Comparison of ENCODE assay signal across 9 mouse cellular contexts in the genomic region with DNA sequence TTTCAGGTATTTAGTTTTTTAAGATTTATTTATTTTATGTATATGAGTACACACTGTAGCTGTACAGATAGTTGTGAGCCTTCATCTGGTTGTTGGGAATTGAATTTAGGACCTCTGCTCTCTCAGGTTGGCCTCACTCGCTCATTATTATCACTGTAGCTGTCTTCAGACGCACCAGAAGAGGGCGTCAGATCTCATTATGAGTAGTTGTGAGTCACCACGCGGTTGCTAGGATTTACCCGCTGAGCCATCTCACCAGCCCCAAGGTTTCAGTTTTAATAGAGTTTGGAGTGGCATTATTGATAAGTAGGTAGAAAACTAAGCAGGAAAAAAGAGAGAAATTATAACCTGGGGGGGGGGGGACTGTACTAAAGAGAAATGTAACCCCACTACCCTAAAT. TPM values are rescaled to one million over a fixed set of nuclear protein-coding genes. Genes with fewer than 3 reads are reported as not detected.
DNase-seq lines count a peak whose midpoint lies in the region; ATAC-seq and TF ChIP-seq lines count a peak whose summit lies in the region.
"Not testable (repeated sequence)": the region's sequence is repeated elsewhere in the genome, so short reads cannot be mapped to it uniquely, and the experiment has no call there.
"Had no signal": no experiment of that assay in that cellular context is flagged by ENCODE, and none has a peak within 500 bp of the region (broad histone marks: within the 10 kb centered on the region; RNA-seq: fewer than 3 reads in every experiment).

No protein-coding gene starts in this region.

- peak; percentile 4 to 16 for DNase-seq in B cell, adult 2 months
- peak; percentile 46 for DNase-seq in MN1 (ENCODE audit: low spot score)
- DNase-seq in adrenal gland, postnatal 14 days, result peak; percentile 48
- DNase-seq in cerebellum, adult 9-11 months, result peak; percentile 41
- peak; percentile 37 for DNase-seq in gastrocnemius, adult 18-20 months (ENCODE audit: low spot score)
- DNase-seq in kidney, postnatal 0 days (ENCODE audit: low spot score), result not testable (repeated sequence)
- peak; percentile 23 for DNase-seq in retina, postnatal 1 day

- not testable (repeated sequence) for ATAC-seq in kidney, postnatal 0 days (replicated peaks; ENCODE audit: low FRiP score, low read depth); liver, embryonic 15.5 days (ENCODE audit: insufficient read depth)

- H3K9me3 ChIP-seq in kidney, postnatal 0 days (replicated peaks; ENCODE audit: low read length); liver, embryonic 15.5 days (replicated peaks): not testable (repeated sequence)

- H3K4me1 ChIP-seq in kidney, postnatal 0 days (replicated peaks; ENCODE audit: insufficient read depth, low read length); liver, embryonic 15.5 days (replicated peaks): not testable (repeated sequence)

- not testable (repeated sequence) for H3K36me3 ChIP-seq in kidney, postnatal 0 days (ENCODE audit: insufficient read depth, low read length); liver, embryonic 15.5 days (replicated peaks)

- H3K27me3 ChIP-seq in kidney, postnatal 0 days (ENCODE audit: insufficient read depth, low read length); liver, embryonic 15.5 days: not testable (repeated sequence)

- H3K4me3 ChIP-seq in kidney, postnatal 0 days (replicated peaks; ENCODE audit: low read depth, low read length); liver, embryonic 15.5 days (replicated peaks): not testable (repeated sequence)

- not testable (repeated sequence) for H3K27ac ChIP-seq in kidney, postnatal 0 days; liver, embryonic 15.5 days (replicated peaks)

- peak overlapping the region; percentile 50; the same call in 1 of the 2 replicates for H3K4me2 ChIP-seq in kidney, postnatal 0 days (ENCODE audit: low read length)
- H3K4me2 ChIP-seq in liver, embryonic 15.5 days, result peak overlapping the region; percentile 48

- 33% methylated on average over 6 of the region's 6 CpGs for WGBS in kidney, postnatal 0 days
- WGBS in liver, embryonic 15.5 days (ENCODE audit: insufficient replicate concordance), result 32% methylated on average over 6 of the region's 6 CpGs

- peak; percentile 34; the same call in 1 of the 2 replicates for TF ChIP-seq CTCF in kidney, postnatal 0 days (IDR thresholded peaks at IDR 0.05; ENCODE audit: low read depth)

- not testable (repeated sequence) for H3K9ac ChIP-seq in kidney, postnatal 0 days (ENCODE audit: low read depth, low read length); liver, embryonic 15.5 days

RNA-seq across cellular contexts. Expression of gene Arl11, which starts 17.5 kb away (rescaled TPM):
- total RNA-seq in adrenal gland, postnatal 14 days (2021), result 0.34 and 0.37 TPM in 2 replicates
- under 1 TPM; 0.16 to 0.24 TPM for total RNA-seq in gastrocnemius, adult 18-20 months (2021)
- 0.71 and 1.2 TPM in 2 replicates for polyA plus RNA-seq in kidney, postnatal 0 days (2015; fragmentation: Nextera tagmentation; extraction: Ambion mirVana)
- polyA plus RNA-seq in liver, embryonic 15.5 days (2015; fragmentation: Nextera tagmentation; extraction: Ambion mirVana), result 2.5 and 2.6 TPM in 2 replicates
- polyA plus RNA-seq: C2C12 had no signal

RNA-seq across cellular contexts. Expression of gene Ebpl, which starts 33.2 kb away (rescaled TPM):
- 3.9 and 5.0 TPM in 2 replicates for total RNA-seq in adrenal gland, postnatal 14 days (2021)
- 1 to 10 TPM; 1.1 to 1.3 TPM for total RNA-seq in gastrocnemius, adult 18-20 months (2021)
- polyA plus RNA-seq in kidney, postnatal 0 days (2015; fragmentation: Nextera tagmentation; extraction: Ambion mirVana), result 11.3 and 13.4 TPM in 2 replicates
- polyA plus RNA-seq in liver, embryonic 15.5 days (2015; fragmentation: Nextera tagmentation; extraction: Ambion mirVana), result 4.9 and 5.1 TPM in 2 replicates
